Mouse (Mus musculus): ENCODE data around the gene Smoc2.

GRCm38 (mm10) chr17:14381482-14381881 lies 102.2 kb downstream of the Smoc2 start:
- TF ChIP-seq CTCF (IDR thresholded peaks at IDR 0.05; ENCODE audit: borderline replicate concordance, insufficient read depth, low read length) (no peak), POLR2A (IDR thresholded peaks at IDR 0.05; ENCODE audit: low read depth, low read length) (no peak)
